Mouse (Mus musculus): Measurements from ENCODE around the gene Jph3.
A peak's percentile ranks its signal among the peaks of the same experiment; 100 is the strongest.

Gene Jph3

GRCm38 (mm10) chr8:121827726-121828125 lies 98.3 kb downstream of the Jph3 start:
- no peak for ATAC-seq (ENCODE audit: insufficient number of reproducible peaks, low FRiP score, low TSS enrichment)

GRCm38 (mm10) chr8:121828376-121829023 lies 99.1 kb downstream of the Jph3 start:
- ATAC-seq (ENCODE audit: insufficient number of reproducible peaks, low FRiP score, low TSS enrichment) = no peak

GRCm38 (mm10) chr8:121829048-121829776 lies 99.8 kb downstream of the Jph3 start, which contains the start of gene Klhdc4:
Klhdc4 (minus strand) TSS chr8:121829569.
- peak; percentile 94; the same call in 1 of the 2 replicates for ATAC-seq (ENCODE audit: insufficient number of reproducible peaks, low FRiP score, low TSS enrichment)

DNA sequence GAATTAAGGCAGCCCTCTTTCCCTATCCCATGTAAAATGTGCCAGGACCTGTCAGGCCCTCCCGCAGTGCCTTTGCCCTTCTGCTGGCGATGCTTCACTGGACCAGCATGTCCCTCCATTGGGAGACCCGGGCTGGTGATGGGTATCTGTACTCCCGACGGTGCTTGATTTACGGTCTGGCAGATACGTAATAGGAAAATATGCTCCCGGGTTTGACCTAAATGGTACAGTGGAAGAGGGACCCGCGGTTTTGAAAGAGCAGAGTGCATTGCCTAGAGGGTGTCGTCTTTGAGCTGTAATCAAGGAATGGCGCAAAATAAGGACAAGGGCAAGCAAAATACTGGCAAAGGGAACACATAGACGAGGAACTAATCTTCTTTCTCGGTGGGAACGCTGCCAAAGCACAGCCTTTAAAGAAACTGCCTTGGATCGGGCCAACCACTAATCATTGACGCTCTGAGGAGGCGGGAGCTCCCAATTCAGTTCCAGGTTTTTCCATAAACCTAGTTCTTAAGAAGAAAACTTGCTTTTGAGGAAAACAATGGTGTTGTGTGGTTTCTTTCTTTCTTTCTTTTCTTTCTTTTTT lies 100.4 kb downstream of the Jph3 start:
- ATAC-seq (ENCODE audit: insufficient number of reproducible peaks, low FRiP score, low TSS enrichment) = peak; percentile 76; the same call in 1 of the 2 replicates

DNA sequence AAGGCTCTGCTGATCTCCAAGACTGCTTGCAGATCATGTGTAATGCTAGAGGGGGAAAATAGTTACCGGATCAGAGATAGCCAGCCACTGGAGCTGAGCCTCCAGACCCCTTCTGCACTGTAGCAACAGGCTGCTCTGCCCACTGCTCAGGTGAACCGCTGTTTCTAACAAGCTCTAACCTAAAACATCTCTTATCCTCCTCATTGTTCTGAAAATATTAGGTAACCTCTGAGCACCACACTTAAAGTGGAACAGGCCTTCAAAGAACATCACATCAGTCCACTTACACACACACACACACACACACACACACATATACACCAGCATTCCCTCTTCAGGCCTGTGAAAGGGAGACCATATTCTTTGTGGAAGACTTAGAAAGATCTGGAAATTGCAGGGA lies 102.6 kb downstream of the Jph3 start:
- ATAC-seq (ENCODE audit: insufficient number of reproducible peaks, low FRiP score, low TSS enrichment) = no peak

- ATAC-seq (ENCODE audit: insufficient number of reproducible peaks, low FRiP score, low TSS enrichment) = no peak
Measured at GRCm38 (mm10) chr8:121832503-121832902, 103.1 kb downstream of the Jph3 start.

- no peak for ATAC-seq (ENCODE audit: insufficient number of reproducible peaks, low FRiP score, low TSS enrichment)
Measured at GRCm38 (mm10) chr8:121841242-121841641, 111.8 kb downstream of the Jph3 start.

- no peak for ATAC-seq (ENCODE audit: insufficient number of reproducible peaks, low FRiP score, low TSS enrichment)
Measured at GRCm38 (mm10) chr8:121842064-121842955, 112.9 kb downstream of the Jph3 start.

- no peak for ATAC-seq (ENCODE audit: insufficient number of reproducible peaks, low FRiP score, low TSS enrichment)
Measured at GRCm38 (mm10) chr8:121843184-121843733, 113.8 kb downstream of the Jph3 start.

All from cerebellum, adult (tissue).